ENCODE assay signal across 7 mouse cellular contexts in genomic region chr16:78301183-78301830, GRCm38 (mm10). TPM values are rescaled to one million over a fixed set of nuclear protein-coding genes. Genes with fewer than 3 reads are reported as not detected.
DNase-seq lines count a peak whose midpoint lies in the region.

Gene Cxadr (plus strand): TSS chr16:78301489.

- peak within 1 kb of the TSS; percentile 99 for H3K4me3 ChIP-seq in midbrain, embryonic 10.5 days

- intact Hi-C loops in left cerebral cortex, postnatal 4 days (cut with DNase I), result no loop called here

- peaks cover 28% of the 10 kb centered on the region for H3K36me3 ChIP-seq in midbrain, embryonic 10.5 days

- H3K9me3 ChIP-seq in midbrain, embryonic 10.5 days (replicated peaks), result no peaks in the 10 kb centered on the region

- WGBS in midbrain, embryonic 10.5 days, result under 1% methylated on average over 34 of the region's 34 CpGs

- peak; percentile 66 for DNase-seq in adrenal gland, postnatal 25 days
- peak; percentile 89 for DNase-seq in embryo, embryonic 10.5 days (ENCODE audit: low spot score)
- DNase-seq in heart, adult 18-20 months, result peak; percentile 60 to 63
- peak; percentile 86 for DNase-seq in kidney, adult 11 months
- peak; percentile 82 for DNase-seq in left cerebral cortex, postnatal 4 days
- peak; percentile 92 for DNase-seq in midbrain, embryonic 10.5 days (ENCODE audit: low spot score)
- peak; percentile 88 for DNase-seq in right cerebral cortex, postnatal 25 days

- no peaks in the 10 kb centered on the region for H3K27me3 ChIP-seq in midbrain, embryonic 10.5 days (ENCODE audit: low read depth, poor library complexity, severe bottlenecking)

- H3K4me1 ChIP-seq in midbrain, embryonic 10.5 days, result peaks cover 24% of the 10 kb centered on the region

- H3K27ac ChIP-seq in midbrain, embryonic 10.5 days (replicated peaks), result peak within 1 kb of the TSS; percentile 98

RNA-seq across cellular contexts. Expression of gene Cxadr, which starts in this region (rescaled TPM):
- 20.7 and 38.6 TPM in 2 replicates for total RNA-seq in adrenal gland, postnatal 25 days (2021)
- 10 to 100 TPM; 33.8 to 39.1 TPM for total RNA-seq in heart, adult 18-20 months (2021)
- 100 to 1,000 TPM; 293 to 303 TPM for total RNA-seq in left cerebral cortex, postnatal 4 days (2021)
- 59.9 and 75.6 TPM in 2 replicates for polyA plus RNA-seq in midbrain, embryonic 10.5 days (2016; fragmentation: Nextera tagmentation; extraction: Ambion mirVana)

Comparison
In these comparisons a context has a peak if more than half of its experiments do, and no peak if none do; other contexts are left out.
1. Peak in every context shown above with its lines: DNase-seq, H3K4me3 ChIP-seq and H3K27ac ChIP-seq.